Mouse (Mus musculus) kidney, postnatal 4 days (tissue): ENCODE measurements around the gene Spg11.
"Not testable (repeated sequence)": the region's sequence is repeated elsewhere in the genome, so short reads cannot be mapped to it uniquely, and the experiment has no call there.

Experiments used
- DNase-seq, 2 experiments: peaks; one replicate each; pipeline ENCODE4 v3.0.0; 2021; ENCODE audit warnings: mixed read lengths in 2 of 2

Gene Spg11

DNA sequence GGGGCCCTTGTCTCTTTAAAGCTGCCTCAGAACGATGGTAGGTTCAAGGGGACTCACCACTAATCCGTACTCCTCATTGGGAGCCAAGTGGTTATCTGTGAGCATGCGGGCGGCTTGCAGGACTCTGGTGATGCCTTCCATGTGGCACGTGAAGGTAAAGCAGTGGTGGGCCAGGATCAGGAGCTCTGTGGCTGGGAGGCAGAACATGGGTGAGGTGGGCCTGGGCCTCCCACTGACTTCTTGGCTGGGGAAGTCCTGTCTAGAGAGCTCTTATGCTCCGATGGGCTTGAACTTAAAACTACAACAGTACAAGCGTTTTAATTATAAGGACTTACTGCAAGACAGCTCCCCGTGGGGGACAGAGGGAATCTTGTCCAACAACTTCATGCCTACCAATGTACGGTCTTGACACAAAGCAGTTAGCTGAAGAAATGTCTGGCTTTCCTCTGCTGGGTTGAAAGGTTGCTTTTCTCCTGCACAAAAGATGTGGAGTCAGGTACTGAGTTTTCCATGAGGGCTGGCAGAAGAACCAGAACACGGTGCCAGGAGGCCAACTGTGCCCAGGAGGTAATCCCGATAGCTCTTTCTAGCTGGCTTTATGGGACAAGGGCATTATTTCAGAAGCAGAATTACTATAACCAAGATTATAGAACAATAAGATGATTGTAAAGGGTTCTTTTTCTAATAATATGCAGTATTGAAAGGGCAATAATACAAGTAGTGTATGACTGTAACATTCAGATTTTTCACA is 58.6 kb downstream of the Spg11 start:
- DNase-seq = no peak

DNA sequence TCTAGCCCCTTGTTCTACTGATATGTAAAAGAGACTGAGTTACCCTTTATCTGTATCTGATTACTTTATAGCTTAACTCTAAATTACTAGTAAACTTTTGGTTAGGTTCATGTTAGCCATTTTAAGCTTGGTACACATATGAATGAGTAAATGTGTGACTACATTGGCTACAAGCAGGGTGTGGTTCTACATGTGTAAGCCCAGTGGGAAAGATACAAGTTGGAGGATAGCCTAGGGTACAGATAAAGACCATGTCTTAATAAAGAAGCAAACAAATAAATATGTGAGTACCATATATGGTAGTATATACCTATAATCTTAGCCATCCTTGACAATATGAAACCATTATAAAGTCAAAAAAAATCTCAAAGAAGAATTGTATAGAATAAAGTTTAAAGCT is 74.3 kb downstream of the Spg11 start:
- no peak for DNase-seq

DNA sequence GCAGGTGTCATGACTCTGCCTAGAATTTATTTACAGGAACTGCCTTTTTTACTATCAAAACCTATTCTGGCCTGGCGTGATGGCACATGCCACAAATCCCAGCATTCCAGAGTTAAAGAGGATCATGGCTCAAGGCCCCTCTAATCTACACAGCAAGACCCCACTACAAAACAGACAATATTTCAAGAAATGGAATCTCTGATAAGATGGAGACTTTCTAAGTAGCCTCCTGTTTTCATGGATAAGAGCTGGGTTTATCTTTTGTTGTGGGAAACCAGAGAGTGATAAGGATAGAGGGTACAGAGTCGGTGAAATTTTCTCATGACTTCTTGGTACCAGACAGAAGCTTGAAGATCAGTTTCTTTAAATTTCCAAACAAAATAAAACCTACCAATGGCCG is 82.1 kb downstream of the Spg11 start:
- DNase-seq = no peak

DNA sequence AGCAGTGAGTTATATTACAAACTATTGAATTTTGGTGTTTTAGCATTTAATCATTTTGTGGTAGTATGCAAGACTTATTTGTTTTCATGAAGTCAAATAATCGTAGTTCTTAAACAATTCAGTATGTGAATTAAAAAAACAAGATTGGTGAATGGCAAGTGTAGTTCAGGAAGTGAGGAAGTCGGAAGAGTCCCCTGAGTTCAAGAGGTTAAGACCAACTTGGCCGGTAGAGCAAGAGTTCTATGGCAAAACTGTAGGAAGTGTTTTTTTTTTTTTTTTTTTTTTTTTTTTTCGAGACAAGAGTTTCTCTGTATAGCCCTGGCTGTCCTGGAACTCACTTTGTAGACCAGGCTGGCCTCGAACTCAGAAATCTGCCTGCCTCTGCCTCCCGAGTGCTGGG is 86.2 kb downstream of the Spg11 start:
- DNase-seq = no peak

DNA sequence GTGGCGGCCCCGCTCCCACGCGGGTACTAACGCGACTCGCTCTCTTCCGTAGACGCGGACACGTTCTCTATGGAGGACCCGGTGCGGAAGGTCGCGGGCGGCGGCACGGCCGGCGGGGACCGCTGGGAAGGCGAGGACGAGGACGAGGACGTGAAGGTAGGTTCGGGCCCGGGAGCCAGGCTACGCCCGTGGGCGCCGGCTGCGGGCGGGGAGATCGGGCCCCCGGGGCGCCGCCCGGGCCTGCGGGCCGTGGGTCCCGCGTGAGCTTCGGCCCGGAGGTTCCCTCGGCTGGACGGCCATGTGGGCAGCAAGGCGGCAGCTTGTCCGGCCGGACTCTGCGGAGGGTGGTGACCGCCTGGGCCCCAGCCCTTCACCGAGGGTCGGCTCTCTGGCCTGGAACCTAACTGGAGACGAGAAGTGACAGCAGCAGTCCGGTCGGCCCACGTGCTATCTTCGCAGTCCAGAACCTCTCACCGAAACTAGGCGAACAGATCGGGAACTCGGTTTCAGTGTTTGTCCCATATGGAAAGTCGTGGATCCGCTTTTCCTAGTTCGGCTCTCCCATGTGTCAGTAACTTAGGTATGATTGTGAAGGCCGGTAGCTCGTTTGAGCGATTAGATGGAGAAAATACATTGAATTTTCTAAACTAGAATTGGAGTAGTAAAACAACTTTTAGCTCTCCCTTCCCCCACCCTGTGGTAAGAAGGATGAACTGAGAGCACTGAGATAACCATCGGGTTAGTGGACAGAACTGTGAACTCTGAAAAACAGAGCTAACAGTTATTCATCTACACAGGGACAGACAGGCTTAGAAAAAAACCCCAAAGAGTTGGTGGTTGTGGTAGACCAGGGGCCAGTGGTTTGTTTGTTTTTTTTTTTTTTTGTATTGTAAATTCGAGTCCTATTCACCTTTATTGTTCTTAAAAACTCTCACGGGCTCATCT is 89.2 kb downstream of the Spg11 start:
- peak; percentile 58 to 74 for DNase-seq

DNA sequence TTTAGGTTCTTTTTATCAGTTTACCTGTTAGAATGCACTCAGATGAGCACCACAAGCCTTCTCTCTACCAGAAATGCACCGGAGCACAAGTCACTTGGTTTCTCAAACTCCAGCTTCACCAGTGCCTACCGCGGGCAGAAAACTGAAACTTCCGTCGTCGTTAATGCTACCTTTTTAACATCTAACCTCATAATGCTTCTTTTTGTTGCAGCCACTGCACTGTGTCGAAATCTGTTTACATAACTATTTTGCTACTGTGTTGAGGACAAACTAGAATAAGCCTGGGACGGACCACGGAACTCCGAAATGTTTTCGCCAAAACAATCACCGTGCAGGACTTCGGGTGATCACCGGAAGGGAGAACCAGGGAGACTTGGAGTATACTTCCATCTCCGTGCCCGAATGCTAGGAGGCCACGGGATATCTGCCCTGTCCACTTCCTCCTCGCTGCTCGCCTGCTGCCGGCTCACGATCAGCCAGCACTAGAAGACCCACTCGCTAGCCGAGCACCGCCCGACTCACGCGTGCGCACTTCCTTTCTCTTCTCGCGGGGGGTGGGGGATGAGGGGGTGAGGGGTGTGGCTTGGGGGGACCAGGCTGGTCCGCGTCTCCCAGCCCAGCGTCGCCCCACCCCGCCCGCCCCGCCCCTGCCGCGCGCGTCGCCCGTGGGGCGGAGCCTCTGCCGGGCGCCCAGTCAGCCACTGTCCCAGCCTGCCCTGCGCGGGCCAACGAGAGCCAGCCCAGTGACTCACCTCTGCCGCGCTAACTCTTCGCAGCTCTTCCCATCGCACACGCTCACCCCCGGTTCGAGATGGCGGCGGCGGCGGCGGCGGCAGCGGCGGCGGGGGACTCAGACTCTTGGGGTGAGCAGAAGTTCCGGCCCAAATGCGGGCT is 90.1 kb downstream of the Spg11 start, which contains the start of gene Eif3j1:
TSS of gene Eif3j1 (plus strand) at position 685 of the 894 bp plus-strand sequence.
- peak; percentile 90 to 94 for DNase-seq

DNA sequence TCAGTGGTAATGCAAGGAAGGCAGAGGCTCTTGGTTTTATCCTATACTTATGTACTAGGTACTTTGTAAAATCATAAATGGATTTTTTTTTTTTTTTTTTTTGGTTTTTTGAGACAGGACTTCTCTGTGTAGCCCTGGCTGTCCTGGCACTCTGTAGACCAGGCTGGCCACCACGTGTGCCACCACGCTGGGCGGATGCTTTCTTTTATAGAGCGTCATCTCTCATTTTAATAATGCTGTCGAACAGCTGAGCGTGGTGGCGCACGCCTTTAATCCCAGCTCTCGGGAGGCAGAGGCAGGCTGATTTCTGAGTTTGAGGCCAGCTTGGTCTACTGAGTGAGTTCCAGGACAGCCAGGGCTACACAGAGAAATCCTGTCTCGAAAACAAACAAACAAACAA is 91.1 kb downstream of the Spg11 start:
- not testable (repeated sequence) for DNase-seq

DNA sequence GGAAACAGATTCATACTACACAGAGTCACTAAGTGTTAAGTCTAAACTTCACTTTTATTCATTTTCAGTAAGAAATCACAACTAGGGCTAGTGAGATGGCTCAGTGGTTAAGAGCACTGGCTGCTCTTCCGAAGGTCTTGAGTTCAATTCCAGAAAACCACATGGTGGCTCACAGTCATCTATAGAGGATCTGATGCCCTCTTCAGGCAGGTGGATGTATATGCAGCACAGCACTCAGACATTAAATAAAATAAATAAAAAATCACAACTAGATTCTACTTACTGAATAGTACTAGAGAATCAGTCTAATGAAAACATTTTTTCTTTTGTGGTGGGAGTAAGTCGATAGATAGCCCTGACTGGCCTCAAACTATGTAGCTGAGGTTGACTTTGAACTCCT is 95.9 kb downstream of the Spg11 start:
- no peak for DNase-seq

DNA sequence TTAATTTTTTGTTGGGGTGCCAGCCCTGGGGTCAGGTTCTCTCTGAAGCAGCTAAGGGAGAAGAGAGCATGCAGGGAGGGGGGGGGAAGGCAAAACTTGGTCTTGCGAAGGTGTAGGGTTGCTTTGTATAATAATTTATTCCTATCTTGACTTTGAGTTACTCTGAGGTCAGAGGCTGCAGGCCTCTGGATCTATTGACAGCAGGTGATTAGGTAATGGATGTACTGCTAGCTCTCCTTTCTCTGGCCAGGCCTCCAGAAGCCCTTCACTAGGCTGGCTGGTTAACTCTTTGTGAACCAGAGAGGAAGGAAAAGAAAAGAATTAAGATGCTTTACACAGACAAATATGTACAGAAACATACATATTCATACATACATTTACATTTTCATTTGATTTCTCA is 99.5 kb downstream of the Spg11 start:
- DNase-seq = no peak

DNA sequence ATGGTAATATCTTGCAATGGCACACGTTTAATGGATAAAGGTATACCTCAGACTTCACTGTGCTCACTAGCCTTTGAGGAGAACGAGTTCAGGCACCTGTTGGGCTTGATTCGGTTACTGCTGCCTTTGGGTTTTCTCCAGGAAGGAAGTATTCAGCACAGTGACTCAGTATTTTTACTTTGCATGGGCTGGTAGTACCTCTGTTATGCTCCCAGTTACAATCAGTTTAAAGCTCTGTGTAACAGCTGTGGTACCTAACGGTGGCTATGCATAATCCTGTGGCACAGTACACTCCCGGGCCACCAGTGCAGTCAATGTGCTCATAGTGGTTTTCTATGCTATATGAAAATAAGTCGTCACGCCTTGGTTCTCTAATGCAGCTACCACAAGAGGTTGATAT is 106.7 kb downstream of the Spg11 start:
- no peak for DNase-seq

DNA sequence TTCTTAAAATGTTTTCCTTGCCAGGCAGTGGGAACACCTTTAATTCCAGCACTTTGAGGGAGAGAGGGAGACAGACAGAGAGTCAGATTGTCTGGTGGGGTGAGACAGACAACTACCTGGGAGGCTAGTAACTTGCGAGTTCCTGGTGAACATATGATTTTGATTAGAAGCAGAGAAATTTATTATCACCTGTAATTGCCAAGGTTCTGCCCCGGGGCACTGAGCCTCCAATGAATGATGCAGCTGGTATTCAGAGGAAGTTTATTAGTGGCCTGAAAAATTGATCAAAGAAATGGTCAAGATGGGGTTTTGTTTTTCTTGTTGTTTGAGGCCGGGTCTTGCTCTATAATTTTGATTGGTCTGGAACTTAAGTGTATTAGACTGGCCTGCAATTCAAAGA is 109.4 kb downstream of the Spg11 start:
- no peak for DNase-seq
